Mouse (Mus musculus) spleen, postnatal 4 days (tissue): Measurements from ENCODE around the gene Snx17.
"Not testable (repeated sequence)": the region's sequence is repeated elsewhere in the genome, so short reads cannot be mapped to it uniquely, and the experiment has no call there.

ENCODE experiments used
- DNase-seq, 2 experiments: peaks; one replicate each; pipeline ENCODE4 v3.0.0; 2022; ENCODE audit warnings: low spot score in 2 of 2

The Snx17 gene

DNA sequence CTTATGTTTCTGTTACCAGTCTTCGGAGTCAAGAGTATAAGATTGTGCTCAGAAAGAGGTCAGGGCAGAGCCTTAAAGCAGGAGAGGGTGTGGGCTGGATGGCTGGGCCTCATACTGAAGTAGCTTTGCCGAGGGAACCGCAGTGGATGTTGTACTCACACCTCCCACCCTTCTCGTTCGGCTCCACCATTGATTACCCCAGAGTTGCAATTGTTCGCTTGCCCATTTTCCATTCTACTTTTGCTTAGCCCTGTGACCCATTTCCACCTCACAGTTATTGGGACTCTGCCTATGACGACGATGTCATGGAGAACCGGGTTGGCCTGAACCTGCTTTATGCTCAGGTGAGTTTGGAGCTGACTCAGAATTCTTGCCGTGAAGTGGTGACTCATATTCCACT, 3.2 kb downstream of the Snx17 start:
- DNase-seq: no peak

DNA sequence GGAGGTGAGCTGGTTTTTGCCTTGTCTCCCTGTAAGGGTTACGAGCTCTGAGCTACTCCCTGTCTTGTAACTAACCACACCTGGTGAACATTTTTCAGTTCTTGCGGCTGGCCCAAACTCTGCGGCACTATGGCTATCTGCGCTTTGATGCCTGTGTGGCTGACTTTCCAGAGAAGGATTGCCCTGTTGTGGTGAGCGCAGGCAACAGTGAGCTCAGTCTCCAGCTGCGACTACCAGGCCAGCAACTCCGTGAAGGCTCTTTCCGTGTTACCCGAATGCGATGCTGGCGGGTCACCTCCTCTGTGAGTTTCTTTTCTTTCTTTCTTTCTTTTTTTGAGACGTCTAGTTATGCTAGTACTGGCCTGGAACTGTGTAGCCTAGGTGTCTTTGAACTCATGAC, 4.0 kb downstream of the Snx17 start:
- no peak for DNase-seq

DNA sequence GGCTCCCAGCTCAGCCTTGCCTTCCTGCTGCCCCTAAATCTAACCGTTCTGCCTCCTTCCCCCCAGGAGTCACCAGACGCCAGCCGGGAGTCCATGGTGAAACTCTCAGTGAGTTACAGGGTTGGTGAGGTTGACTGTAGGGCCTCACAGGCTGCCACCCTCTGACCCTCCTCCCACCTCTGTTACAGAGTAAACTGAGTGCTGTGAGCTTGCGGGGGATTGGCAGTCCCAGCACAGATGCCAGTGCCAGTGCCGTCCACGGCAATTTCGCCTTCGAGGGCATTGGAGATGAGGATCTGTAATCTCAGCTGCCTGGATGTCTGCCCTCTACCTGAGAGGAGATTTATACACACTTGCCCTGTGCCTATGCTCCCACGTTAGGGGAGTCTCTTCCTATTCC, 5.1 kb downstream of the Snx17 start:
- DNase-seq: no peak

DNA sequence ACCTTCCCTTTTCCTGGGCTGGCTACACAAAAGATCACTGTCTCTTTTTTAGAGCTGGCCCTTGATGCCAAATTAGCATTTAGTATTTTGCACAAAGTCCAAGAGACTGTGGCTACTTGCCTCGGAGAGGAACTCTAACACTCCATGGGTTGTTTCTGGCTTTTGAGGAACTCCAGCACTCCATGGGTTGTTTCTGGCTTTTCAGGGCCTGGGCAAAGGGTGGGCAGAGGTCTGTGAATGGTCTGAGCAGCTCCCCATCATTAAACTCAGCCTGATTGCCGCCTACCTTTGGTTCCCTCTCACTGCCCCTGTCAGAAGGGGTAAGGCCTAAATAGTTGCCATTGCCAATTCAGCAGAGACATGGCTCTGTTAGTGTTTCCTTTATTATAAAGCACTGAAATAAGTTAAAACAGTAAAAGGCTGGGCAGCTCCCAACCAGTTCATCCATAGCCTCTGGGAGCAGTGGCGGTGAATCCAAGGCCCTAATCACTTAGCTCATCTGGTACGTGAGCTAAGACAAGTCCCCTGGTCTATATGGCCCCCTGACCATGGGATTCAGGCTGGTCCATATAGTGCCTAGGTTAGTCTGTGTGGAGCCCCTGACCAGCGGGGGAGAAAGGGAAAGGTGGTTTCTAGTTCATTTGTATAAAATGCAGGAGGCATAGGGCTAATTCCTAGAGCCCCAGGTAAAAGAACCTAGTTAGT, 5.7 kb downstream of the Snx17 start:
- DNase-seq: no peak

DNA sequence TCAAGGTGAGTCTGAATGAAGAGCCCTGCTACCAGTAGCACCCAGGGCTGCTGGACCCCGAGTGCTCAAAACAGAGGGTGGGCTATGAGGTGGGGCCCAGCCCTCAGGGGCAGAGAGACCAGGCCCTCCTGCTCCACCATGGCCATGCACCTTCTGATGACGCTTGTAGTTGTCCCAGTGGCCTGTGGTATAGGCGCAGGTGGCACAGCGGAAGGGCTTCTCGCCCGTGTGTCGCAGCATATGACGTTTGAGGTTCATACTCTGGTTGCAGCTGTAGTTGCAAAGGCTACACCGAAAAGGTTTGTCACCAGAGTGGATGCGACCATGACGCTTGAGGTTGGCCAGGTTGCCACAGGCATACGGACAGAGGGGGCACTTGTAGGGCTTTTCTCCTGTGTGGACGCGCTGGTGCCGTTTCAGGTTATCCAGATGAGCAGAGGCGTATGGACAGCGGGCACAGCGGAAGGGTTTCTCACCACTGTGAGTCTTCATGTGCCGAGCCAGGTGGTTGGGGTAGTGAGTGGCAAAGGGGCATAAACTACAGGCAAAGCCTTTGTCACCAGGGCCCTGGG, 6.4 kb downstream of the Snx17 start:
- DNase-seq: peak in 1 of 2 experiments; percentile 62

DNA sequence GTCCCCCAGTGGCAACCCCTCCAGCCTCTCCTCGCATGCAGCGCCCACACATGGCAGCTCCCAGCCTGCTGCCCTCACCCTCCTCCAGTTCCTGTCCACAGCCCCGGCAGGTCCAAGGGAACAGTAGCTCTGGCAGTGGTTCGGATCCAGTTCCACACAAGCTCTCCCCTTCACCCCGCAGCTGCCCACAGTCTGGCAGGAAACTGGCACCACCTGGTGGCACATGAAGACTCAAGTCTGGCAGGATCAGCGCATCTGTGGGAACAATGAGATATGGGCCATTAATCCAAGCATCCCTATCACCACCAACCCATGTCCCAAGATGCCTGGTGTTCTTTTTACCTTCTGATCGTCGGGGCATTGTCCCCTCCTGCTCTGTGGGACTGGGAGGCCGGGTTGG, 6.9 kb downstream of the Snx17 start:
- peak in 1 of 2 experiments; percentile 66 for DNase-seq

DNA sequence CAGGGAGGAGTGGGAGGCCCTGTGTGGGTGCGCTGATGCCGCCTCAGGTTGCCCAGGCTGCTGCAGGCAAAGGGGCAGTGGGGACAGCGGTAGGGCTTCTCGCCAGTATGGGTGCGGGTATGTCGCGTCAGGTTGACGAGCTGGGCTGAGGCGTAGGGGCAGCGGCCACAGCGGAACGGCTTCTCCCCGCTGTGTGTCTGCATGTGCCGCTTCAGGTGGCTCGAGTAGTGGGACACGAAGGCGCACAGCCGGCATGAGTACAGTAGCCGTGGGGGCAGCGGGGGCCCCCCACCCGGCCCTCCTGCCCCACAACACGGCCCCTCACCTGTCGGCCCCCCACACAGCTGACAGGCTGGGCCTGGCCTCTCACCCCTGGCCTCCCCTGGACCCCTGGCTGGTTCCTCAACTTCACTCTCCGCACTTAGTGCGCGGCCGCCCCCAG, 7.3 kb downstream of the Snx17 start:
- peak in 1 of 2 experiments; percentile 71 for DNase-seq

DNA sequence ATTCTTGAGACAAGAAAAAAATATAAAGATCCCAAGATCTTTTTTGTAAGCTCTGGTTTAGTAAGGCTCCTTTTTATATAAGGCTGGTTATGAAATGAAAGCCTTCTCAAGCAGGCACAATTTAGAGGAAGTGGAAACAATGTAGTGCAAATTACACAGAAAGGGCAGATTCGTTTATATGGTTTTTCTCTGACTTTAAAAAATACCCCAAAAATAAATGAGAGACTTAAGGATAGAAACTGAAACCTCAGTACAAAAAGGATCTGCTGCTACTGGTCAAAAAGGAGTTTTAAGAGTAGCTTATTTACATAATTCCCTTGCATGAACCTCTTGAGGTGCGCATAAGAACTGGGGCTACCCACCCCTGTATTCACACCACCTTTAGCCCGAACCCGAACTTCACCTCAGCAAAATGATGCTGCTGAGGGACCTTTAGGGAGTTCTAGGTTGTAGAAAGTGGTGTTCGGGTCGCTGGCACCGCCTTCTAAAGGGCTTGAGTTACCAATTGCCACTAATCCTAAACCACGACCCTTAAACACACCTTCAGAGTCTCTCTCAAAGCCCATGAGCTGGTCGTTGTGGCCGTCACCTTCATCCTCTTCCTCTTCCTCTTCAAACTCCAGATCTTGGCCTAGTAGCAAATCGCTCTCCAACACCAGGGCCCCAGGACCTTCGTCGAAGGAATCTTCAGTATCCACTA, 8.2 kb downstream of the Snx17 start:
- no peak for DNase-seq

DNA sequence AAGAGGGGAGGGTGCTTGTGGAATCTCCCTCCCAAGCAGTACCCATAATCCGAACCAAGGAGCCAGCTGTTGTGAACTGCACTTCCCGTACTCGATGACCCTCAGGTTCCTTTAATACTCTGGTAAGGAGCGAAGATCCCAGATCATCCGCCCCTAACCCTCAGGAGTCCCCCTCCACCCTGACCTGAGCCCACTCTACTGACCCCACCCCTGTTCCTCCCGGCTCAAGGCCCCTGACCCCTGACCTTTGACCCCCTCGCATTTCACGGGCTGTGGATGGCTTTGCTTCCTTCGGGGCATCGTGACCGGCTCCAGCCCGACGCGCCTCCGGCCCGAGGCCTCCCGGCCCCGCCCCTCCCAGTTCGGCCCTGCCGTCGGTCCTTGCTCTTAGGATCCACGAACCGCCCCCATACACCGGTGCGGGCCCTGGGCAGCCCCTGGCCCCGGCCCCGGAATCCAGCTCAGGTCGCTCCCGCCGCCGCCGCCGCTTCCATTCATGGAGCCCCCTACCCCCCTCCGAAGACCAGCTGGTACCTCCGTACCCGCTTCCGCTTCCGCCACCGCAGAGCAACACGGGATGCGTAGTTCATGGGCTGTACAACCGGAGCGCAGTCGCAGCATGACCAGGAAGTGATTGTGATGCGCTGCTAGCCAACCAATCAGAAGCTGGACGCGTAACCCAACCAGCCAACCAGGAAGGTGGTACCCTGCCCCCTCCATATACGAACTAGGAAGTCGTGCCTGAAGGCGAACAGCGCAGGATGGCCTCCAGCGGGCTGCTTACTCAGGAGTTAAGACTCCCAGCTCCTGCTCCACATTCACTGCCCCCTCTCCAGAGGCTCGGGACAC, 8.9 kb downstream of the Snx17 start, which contains the start of gene Zfp513:
Gene Zfp513, minus strand, starts transcription at position 562 of the 849 bp plus-strand sequence.
- DNase-seq: peak; percentile 93 to 94

DNA sequence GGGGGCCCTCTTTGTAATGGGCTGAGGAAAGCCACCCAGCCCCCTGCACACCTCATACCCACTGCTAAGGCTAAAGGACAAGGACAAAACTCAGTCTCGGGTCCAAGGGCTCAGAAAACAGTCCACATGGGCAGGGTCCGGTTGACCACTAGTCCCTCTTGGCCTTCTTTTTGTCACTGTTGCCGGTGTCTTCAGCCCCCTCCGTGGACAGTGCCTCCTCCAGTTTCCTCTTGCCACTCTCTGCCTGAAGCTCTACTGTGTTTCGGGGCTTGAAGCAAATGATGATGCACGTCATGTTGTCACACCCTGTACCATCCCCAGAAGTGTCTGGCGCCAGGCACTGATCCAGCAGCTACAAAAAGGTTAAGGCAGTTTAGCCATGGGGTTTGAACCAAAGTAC, 9.9 kb downstream of the Snx17 start:
- no peak for DNase-seq

DNA sequence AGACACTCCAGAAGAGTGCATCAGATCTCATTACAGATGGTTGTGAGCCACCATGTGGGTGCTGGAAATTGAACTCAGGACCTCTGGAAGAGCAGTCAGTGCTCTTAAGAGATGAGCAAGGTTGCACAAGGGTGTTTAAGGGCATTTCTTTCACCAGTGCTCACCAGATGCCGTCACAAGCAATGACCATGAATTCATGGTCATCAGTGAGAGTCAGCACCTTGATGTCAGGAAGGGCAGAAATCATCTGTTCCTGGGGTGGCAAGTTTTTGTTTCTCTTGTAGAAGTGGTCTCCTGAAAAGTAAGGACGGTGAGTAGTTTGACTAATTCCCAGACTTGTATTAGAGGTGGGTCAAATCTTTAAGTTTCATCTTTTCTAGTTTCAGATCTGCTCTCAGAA, 10.8 kb downstream of the Snx17 start:
- DNase-seq: no peak

DNA sequence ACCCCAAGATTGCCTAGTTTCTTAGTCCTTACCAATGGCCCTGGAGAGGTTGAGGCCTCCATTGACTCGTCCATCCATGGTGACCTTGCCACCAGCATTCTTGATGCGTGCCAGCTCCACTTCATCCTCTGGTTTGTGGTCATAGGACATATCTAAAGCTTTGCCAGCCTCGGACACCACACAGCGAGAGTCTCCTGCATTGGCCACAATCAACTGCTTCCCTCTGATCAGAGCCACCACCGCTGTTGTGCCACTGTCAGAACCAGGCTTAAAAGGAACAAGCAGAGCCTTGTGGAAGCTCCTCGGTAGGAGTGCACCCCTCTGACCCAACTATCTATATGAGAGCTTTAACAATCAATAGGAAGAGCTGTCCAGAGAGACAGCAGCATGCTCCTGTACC, 11.4 kb downstream of the Snx17 start:
- no peak for DNase-seq

DNA sequence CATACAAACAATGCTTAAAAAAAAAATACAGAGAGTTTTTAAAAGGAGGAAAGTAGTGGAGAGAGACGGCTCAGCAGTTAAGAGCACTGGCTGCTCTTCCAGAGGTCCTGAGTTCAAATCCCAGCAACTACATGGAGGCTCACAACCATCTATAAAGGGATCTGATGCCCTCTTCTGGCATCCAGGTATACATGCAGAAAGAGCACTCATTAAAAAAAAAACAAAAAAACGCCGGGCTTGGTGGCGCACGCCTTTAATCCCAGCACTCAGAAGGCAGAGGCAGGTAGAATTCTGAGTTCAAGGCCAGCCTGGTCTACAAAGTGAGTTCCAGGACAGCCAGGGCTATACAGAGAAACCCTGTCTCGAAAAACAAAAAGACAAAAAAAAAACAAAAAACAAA, 23.5 kb downstream of the Snx17 start:
- DNase-seq: not testable (repeated sequence)

DNA sequence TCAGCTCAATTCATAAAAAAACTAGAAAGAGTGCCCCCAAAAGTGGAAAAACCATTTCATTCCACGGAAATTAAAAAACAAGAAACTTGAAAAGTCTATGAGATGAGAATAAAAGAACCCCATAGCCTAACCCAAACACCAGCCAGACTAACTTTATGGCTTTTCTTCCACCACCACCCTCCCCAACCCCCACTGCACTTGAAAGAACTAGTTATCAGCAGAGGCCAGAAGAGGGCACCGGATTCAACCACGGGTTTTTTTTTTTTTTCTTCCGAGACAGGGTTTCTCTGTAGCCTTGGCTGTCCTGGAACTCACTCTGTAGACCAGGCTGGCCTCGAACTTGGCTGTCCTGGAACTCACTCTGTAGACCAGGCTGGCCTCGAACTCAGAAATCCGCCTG, 25.3 kb downstream of the Snx17 start:
- peak in 1 of 2 experiments; percentile 59 for DNase-seq

DNA sequence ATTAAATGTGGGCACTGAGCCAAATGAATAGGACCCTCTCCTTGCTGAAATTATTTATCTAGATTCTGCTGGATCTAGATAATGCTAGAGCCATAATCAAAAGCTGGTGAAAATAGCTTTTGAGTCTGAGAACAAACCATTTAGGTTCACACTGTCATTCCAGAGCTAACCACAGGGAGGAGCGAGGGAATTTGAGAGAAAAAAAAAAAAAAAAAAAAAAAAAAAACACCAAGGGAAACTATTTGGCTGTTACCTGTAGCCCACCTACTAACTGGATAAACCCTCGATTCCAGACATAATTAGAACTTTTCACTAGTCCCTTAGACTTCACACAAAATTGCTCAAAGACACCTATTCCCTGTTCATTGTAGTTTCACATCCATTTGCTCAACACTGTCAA, 26.0 kb downstream of the Snx17 start:
- no peak for DNase-seq

DNA sequence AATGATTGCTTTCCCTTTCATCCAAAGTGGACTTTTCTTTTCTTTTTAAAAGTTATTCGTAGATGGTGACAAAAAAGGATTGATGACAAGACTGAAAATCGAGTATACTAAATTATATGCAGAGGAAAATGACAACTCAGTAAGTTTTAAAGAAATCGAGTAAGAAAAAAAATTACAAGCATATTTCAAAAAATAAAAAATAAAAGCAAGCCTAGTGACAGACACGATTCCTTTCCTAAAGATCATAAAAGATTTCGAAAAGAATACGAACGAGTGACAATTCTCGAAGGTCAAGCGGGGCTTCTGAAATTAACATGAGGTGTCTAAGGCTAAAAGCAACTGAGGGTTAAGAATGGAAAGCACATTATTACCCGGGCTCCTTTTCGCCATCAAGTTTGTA, 26.4 kb downstream of the Snx17 start:
- DNase-seq: no peak

DNA sequence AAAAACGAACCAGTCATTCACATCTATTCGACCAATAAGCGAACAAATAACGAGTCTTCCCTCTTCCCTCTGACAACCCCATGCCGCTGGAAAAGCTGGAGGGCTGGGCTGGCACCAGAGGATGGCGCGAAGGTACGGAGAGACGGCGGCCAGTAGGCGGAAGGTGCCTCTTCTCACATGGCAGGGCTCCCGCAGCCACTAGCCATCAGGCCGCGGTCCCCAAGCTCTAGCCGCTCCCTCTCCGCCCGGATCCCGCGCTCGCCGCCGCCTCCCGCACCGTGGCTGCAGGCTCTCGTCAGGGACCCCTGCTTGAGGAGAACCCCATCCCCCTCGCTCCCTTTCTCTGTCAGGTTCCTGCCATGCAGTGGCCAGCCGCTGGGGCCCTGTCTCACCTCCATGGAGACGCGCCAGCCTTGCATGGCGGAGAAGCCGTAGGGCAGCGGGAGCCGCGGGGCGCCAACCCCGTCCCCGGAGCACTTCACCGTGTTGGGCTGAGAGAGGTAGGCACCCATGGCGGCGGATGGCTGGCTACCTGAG, 27.0 kb downstream of the Snx17 start:
- DNase-seq: no peak

DNA sequence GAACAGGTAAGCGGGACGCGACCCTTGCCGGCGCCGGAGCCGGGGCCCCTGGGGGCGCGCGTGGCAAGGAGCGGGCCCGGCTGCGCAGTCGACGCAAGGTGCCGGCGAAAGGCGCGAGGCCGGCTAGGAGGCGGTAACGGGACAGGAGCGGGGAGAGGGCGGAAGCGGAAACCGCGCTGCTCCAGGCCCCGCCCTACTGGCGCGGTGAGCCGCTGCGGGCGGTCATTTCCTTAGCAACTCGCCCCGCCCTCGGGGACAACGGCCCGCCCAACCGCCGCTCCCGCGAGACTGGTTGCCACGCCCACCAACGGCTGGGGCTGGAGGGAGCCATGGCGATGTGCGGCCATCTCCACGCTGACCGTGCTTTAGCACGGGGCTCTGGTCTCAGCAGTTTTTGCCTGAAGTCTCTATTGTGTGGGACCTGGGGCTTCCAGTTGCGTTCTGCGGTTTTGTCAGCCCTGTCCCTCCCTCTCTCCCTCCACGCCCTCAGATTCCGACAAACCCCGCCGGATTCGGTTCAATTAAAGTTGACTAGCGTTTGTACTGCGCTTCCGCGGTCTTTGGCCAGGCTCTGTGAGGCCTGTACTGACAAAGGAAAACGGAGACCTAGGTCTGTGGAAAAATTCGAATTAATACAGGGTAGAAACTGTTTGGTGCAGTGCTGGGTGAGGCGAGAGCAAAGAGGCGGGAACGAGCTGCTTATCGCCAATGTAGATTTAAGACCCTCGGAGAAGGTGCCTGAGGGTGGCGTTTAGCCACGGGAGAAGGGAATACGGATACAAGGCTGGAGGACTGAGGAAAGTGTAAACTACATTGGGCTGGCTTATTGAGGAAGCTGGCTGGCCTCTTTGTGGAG, 27.6 kb downstream of the Snx17 start, which contains the start of gene Ppm1g:
Gene Ppm1g, minus strand, starts transcription at position 240 of the 856 bp plus-strand sequence.
- DNase-seq: peak; percentile 99 to 100

DNA sequence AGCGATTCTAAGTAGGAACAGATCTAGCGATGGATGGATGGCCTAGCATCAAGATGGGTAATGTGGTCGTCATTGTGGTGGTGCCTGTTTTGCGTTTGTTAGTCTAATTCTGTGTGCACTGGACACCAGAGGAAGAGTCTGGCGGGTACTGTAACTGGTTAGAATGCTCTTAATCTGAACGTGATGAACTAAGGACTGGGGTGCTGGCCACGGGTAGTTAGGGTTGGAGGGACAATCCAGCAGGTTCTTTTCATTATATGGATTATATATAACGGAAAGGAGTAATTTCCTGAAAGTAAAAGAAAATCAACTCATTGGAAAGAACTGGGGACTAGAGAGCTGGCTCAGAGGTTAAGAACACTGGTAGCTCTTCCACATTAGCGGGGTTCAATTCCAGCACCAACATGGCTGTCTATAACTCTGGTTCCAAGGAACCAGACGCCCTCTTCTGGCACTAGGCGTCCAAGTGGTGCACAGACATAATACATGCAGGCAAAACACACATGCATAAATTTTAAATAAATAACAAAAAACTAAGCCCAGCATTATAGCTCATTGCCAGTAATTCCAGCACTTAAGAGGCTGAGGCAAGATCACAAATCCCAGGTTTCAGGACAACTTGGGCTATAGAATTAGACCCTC, 28.4 kb downstream of the Snx17 start:
- DNase-seq: peak in 1 of 2 experiments; percentile 66

DNA sequence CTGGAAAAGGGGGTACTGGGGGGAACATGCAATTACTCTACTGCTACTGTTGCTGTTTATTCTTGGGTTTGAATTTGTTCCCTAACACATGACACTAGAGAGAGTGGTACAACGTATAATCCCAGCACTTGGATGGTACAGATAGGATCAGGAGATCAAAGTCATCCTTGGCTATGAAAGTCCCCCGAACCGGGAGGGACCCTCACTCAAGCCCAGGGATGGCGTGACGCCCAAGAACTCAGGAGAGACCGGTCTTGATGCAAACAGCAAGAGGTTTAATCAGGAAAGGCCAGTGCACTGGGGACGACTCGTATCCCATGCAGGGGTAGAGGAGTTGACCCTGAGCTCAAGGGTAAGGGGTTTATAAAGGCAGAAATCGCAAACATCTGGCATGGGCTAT, 29.7 kb downstream of the Snx17 start:
- DNase-seq: no peak
